Mouse (Mus musculus) heart, embryonic 12.5 days (tissue): ENCODE measurements around the gene Grm4. TPM values are rescaled to one million over a fixed set of nuclear protein-coding genes. Genes with fewer than 3 reads are reported as not detected.

Source experiments
- ATAC-seq: fragments of 200-750 bp; cut with Nextera tagmentation; 2 replicates; pipeline ENCODE4 v1.8.0; 2017; ENCODE audit warnings: moderate TSS enrichment, moderate library complexity; ENCODE audit not compliant: insufficient number of reproducible peaks, low FRiP score
- H3K27ac ChIP-seq: fragments of 300-500 bp; sonication (generic); 2 replicates; pipeline ENCODE4 v1.5.1; 2016; ENCODE audit warnings: mild to moderate bottlenecking, moderate library complexity; ENCODE audit not compliant: poor library complexity, severe bottlenecking
- H3K27me3 ChIP-seq: fragments of 300-500 bp; sonication (generic); replicated peaks from 2 replicates; pipeline ENCODE4 v1.6.1; 2016; ENCODE audit warnings: mild to moderate bottlenecking, moderate library complexity
- H3K36me3 ChIP-seq: fragments of 300-500 bp; sonication (generic); 2 replicates; pipeline ENCODE4 v1.6.1; 2016; ENCODE audit warnings: mild to moderate bottlenecking, moderate library complexity
- H3K4me1 ChIP-seq: fragments of 300-500 bp; sonication (generic); replicated peaks from 2 replicates; pipeline ENCODE4 v1.6.1; 2016; ENCODE audit warnings: mild to moderate bottlenecking
- H3K4me2 ChIP-seq: fragments of 300-500 bp; sonication (generic); 2 replicates; pipeline ENCODE4 v1.6.1; 2016; ENCODE audit warnings: mild to moderate bottlenecking, moderate library complexity
- H3K4me3 ChIP-seq: fragments of 300-500 bp; sonication (generic); 2 replicates; pipeline ENCODE4 v1.5.1; 2016; ENCODE audit warnings: mild to moderate bottlenecking
- H3K9ac ChIP-seq: fragments of 300-500 bp; sonication (generic); 2 replicates; pipeline ENCODE4 v1.6.1; 2016; ENCODE audit warnings: mild to moderate bottlenecking, moderate library complexity
- H3K9me3 ChIP-seq: fragments of 300-500 bp; sonication (generic); replicated peaks from 2 replicates; pipeline ENCODE4 v1.6.1; 2016; ENCODE audit warnings: mild to moderate bottlenecking, moderate library complexity
- WGBS: fragments of 180-500 bp; shearing (Covaris S2); methylation state at CpG from one replicate; pipeline ENCODE4 v1.1.7; 2016; 5-methylcytosine and 5-hydroxymethylcytosine counted together
- polyA plus RNA-seq: library from polyadenylated mRNA; unstranded; fragments of >200 nt; fragmentation: Nextera tagmentation; extraction: Ambion mirVana; gene quantifications from 2 replicates; pipeline ENCODE4 v1.2.1, GENCODE M21; 2016

The Grm4 gene
- polyA plus RNA-seq, 1 experiment from 2014 or later = 0.10 TPM

DNA sequence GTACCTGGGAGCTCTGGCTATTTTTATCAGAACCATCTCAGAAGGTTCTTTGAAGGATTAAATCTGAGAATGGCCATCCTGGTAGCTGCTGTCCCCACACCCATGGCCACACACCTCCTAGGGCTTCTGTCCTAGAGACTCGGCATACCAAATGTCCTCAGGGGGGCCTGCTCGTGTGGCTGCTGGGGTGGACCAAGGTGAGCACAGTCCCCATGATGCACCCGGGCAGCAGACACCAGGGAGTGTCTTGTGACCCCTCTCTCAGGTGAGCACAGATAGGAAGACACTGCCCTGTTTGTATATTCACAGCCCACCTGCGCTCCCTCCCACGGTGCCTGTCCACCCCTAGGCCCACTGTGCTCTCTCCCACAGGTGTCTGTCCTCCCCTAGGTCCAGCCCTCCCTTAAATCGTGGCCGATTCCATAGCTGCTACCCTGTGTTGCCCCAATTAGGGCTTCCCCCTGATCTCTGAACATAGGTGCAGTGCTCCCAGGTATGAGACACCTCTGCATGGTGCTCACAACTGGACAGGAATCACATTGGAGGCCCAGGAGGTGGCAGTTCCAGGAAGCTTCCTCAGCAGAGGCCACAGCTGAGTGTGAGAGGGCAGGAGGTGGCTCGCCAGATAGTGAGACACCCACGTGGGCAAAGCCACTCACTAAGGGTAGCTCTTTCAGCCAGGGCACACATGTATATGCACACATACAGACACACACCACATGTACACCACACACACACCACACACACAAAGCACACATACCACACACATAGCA lies 66.0 kb downstream of the Grm4 start:
- H3K4me2 ChIP-seq = no peak overlapping the region
- H3K9ac ChIP-seq = no peak overlapping the region
- H3K4me3 ChIP-seq = no peak overlapping the region
- ATAC-seq = no peak
- no peak overlapping the region for H3K27ac ChIP-seq
- H3K4me1 ChIP-seq = no peaks in the 10 kb centered on the region
- peaks cover 45% of the 10 kb centered on the region for H3K27me3 ChIP-seq
- WGBS = 76% methylated on average over 9 of the region's 9 CpGs
- H3K36me3 ChIP-seq = no peaks in the 10 kb centered on the region
- no peaks in the 10 kb centered on the region for H3K9me3 ChIP-seq

GRCm38 (mm10) chr17:27454396-27454795 lies 66.8 kb downstream of the Grm4 start:
- no peak overlapping the region for H3K9ac ChIP-seq
- 85% methylated on average over 11 of the region's 11 CpGs for WGBS
- H3K9me3 ChIP-seq = no peaks in the 10 kb centered on the region
- H3K4me3 ChIP-seq = no peak overlapping the region
- no peak for ATAC-seq
- no peaks in the 10 kb centered on the region for H3K4me1 ChIP-seq
- no peak overlapping the region for H3K27ac ChIP-seq
- peaks cover 44% of the 10 kb centered on the region for H3K27me3 ChIP-seq
- H3K36me3 ChIP-seq = no peaks in the 10 kb centered on the region
- no peak overlapping the region for H3K4me2 ChIP-seq

DNA sequence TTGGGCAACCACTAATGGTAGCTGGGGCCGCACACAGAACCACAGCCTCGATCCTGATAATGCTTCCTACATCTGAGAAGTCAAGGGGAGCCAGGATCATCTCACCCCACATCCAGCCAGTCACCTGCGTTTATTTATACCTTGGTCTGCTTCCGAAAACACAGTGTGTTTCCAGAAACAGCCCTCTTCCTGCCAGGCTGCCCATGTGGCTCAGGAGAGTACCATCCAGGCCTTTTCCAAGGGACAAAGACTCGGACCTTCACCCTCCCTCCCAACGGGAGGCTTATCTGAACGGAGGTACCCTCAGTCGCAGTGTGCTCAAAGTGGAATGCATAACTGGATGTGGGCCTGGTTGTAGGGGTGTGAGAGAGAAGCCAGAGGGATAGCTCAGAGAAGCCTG lies 68.2 kb downstream of the Grm4 start:
- Histone ChIP-seq H3K9ac (no peak overlapping the region), H3K36me3 (no peaks in the 10 kb centered on the region), H3K9me3 (no peaks in the 10 kb centered on the region), H3K27ac (no peak overlapping the region), H3K4me3 (no peak overlapping the region), H3K27me3 (peaks cover 45% of the 10 kb centered on the region), H3K4me1 (no peaks in the 10 kb centered on the region), H3K4me2 (no peak overlapping the region)
- WGBS = 62% methylated on average over 8 of the region's 8 CpGs
- ATAC-seq = no peak

DNA sequence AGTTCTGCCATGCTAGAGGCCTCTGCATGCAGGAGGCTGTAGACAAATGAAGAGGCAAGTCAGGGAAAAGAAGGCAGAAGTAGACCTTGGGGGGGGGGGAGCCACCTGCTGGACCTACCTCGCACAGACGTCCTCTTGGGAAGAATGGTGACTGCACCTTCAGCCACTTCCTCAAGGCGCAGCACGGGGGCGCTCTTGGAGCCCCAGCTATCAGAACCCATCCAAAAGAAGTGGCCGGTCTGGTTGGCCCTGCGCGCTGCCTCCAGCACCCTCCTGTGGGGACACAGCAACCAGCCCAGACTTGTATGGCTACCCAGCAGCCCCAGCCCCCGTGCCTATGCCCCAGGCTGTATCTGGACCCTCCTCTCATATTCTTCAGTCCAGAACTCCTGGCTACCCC lies 69.4 kb downstream of the Grm4 start:
- no peak overlapping the region for H3K9ac ChIP-seq
- no peak for ATAC-seq
- H3K4me3 ChIP-seq = no peak overlapping the region
- H3K9me3 ChIP-seq = no peaks in the 10 kb centered on the region
- no peaks in the 10 kb centered on the region for H3K36me3 ChIP-seq
- H3K4me1 ChIP-seq = no peaks in the 10 kb centered on the region
- no peak overlapping the region for H3K4me2 ChIP-seq
- WGBS = 18% methylated on average over 9 of the region's 9 CpGs
- H3K27me3 ChIP-seq = peaks cover 51% of the 10 kb centered on the region
- no peak overlapping the region for H3K27ac ChIP-seq

DNA sequence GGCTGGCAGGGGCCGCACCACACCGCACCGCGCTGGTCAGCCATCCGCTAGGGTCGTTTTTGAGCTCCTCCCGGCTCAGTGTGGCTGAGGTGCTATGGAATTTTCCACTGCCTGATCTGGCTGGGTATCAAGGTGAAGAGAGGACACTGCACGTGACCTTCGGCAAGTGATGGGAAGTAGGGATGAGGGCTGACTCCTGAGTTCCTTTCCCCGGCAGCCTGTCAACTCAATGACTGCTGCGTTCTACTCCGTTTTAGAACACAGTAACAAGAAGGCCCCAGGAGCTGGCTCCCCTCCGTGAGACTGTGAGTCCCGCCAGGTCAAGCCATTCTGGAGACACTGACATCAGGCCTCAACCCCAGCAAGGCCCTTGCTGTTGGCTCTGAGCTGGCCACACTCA lies 70.0 kb downstream of the Grm4 start:
- no peak overlapping the region for H3K4me3 ChIP-seq
- H3K9me3 ChIP-seq = no peaks in the 10 kb centered on the region
- H3K4me2 ChIP-seq = no peak overlapping the region
- H3K9ac ChIP-seq = no peak overlapping the region
- no peak for ATAC-seq
- H3K36me3 ChIP-seq = no peaks in the 10 kb centered on the region
- peaks cover 54% of the 10 kb centered on the region for H3K27me3 ChIP-seq
- H3K27ac ChIP-seq = no peak overlapping the region
- 73% methylated on average over 14 of the region's 14 CpGs for WGBS
- H3K4me1 ChIP-seq = no peaks in the 10 kb centered on the region

DNA sequence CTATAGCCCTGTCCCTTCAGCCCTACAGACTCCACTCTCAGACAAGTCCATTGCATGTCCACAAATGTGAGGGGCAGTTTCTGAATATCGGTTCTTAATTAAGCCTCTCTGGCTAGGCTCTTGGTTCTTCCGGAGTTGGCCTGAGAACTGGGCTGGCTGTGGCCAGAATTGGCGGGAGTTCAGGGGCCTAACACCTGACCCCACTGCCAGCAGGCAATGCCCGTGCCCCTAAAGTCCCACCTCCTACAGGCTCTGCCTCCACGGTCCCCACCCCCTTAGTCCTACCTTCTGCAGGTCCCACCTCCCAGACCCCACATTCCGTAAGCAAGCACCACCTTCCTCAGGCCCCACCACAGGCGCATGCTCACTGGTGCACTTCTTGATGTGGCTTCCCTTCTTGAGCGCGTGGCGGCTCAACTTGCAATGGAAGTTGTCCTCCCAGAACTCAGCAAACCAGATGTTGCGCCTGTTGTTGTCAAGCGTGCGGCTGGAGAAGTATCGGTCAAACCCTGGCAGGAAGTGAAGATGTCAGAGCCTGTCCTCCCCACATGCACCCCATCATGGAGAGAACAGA lies 71.4 kb downstream of the Grm4 start:
- peaks cover 55% of the 10 kb centered on the region for H3K27me3 ChIP-seq
- H3K4me1 ChIP-seq = peaks cover 7% of the 10 kb centered on the region
- no peak for ATAC-seq
- no peaks in the 10 kb centered on the region for H3K9me3 ChIP-seq
- H3K27ac ChIP-seq = no peak overlapping the region
- no peak overlapping the region for H3K9ac ChIP-seq
- 80% methylated on average over 14 of the region's 14 CpGs for WGBS
- H3K36me3 ChIP-seq = no peaks in the 10 kb centered on the region
- H3K4me2 ChIP-seq = no peak overlapping the region
- no peak overlapping the region for H3K4me3 ChIP-seq

DNA sequence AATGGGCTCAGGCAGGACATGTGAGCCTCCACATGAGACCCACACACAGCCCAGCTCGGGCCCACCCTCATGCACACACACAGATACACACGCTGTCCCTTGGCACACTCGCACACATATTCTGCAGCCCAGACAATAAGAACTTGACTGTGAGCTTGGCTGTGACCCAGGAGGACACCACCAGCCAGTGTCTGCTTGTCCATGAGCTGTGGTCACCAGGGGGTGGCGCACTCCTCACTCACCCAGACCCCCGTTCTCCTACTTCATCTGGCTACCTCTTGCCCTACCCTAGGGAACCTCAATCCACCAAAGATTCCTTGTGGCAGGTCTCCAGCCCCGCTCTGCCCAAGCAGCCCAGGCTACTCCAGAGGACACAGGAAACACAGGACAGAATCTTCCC lies 72.5 kb downstream of the Grm4 start:
- Histone ChIP-seq H3K9ac (no peak overlapping the region), H3K9me3 (no peaks in the 10 kb centered on the region), H3K4me3 (no peak overlapping the region), H3K36me3 (no peaks in the 10 kb centered on the region), H3K27ac (no peak overlapping the region), H3K27me3 (peaks cover 55% of the 10 kb centered on the region), H3K4me2 (no peak overlapping the region), H3K4me1 (peaks cover 7% of the 10 kb centered on the region)
- WGBS = 63% methylated on average over 6 of the region's 6 CpGs
- no peak for ATAC-seq

DNA sequence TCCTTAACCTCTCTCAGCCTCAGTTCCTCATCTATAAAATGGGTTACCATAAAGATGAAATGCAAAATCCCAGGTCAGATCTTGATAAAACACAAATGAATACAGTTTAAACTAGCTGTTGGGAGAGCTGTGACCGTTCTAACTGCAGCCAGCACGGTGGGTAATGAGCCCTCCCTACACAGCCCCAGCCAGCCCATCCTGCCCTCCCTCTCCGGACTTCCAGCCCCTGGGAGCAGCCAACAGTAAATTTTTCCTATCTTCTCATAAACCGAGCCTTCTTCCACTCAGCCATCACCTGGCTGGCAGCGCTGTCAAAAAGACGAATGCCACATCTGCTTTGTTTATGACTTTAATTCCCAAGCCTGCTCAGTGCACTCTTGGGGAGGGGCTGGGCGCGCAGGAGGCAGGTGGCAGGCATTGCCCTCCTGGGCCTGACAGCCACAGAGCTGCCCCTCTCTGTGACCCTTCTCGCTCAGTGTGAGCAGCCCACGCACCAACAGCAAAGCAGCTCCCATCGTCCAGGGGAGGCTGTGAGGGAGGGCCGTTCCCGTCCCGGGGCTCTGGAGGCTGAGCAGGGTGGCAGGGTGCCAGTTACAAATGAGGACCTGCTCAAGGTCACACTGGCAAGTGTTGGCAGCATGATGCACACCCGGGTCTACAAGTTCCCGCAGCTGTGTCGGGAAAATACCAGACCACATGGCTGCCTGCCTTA lies 75.7 kb downstream of the Grm4 start:
- Histone ChIP-seq H3K27ac (no peak overlapping the region), H3K9me3 (no peaks in the 10 kb centered on the region), H3K36me3 (no peaks in the 10 kb centered on the region), H3K4me3 (no peak overlapping the region), H3K4me2 (no peak overlapping the region), H3K4me1 (peaks cover 20% of the 10 kb centered on the region), H3K27me3 (peaks cover 48% of the 10 kb centered on the region; the same call in 1 of the 2 replicates), H3K9ac (no peak overlapping the region)
- no peak for ATAC-seq
- WGBS = 50% methylated on average over 17 of the region's 17 CpGs

GRCm38 (mm10) chr17:27442538-27443113 lies 78.6 kb downstream of the Grm4 start:
- no peaks in the 10 kb centered on the region for H3K9me3 ChIP-seq
- H3K4me1 ChIP-seq = peaks cover 20% of the 10 kb centered on the region
- no peaks in the 10 kb centered on the region for H3K36me3 ChIP-seq
- WGBS = 39% methylated on average over 13 of the region's 13 CpGs
- no peak overlapping the region for H3K27ac ChIP-seq
- H3K9ac ChIP-seq = no peak overlapping the region
- peaks cover 36% of the 10 kb centered on the region; the same call in 1 of the 2 replicates for H3K27me3 ChIP-seq
- no peak overlapping the region for H3K4me3 ChIP-seq
- no peak for ATAC-seq
- no peak overlapping the region for H3K4me2 ChIP-seq

- no peak overlapping the region for H3K9ac ChIP-seq
- H3K27me3 ChIP-seq = peaks cover 41% of the 10 kb centered on the region; the same call in 1 of the 2 replicates
- H3K9me3 ChIP-seq = no peaks in the 10 kb centered on the region
- no peak for ATAC-seq
- no peak overlapping the region for H3K4me2 ChIP-seq
- H3K4me1 ChIP-seq = peaks cover 20% of the 10 kb centered on the region
- 31% methylated on average over 7 of the region's 7 CpGs for WGBS
- H3K27ac ChIP-seq = no peak overlapping the region
- no peaks in the 10 kb centered on the region for H3K36me3 ChIP-seq
- no peak overlapping the region for H3K4me3 ChIP-seq
Observed at GRCm38 (mm10) chr17:27441778-27442177, 79.4 kb downstream of the Grm4 start.

DNA sequence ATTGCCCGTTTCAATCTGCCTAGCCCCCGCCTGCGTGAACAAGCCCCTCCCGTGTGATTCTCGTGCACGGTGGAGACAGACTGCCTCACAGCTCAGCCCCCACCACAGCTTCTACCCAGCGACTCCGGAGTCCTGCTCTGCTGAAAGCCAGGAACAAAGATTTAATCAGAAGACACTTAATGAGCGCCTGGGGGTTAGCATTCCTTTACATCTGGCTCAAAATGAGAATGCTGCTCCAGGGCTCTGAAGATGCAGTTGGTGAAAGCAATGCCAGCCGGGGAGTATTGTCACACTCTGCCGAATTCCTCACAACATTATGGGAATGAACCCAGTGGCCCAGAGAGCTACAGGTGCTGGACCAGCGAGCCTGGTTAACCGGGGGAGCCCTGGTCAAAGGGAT lies 85.4 kb downstream of the Grm4 start:
- H3K36me3 ChIP-seq = no peaks in the 10 kb centered on the region
- H3K9ac ChIP-seq = no peak overlapping the region
- 0 out of 2 replicates have a peak, but pooled peaks cover 6% of the 10 kb centered on the region for H3K4me1 ChIP-seq
- no peak overlapping the region for H3K27ac ChIP-seq
- peaks cover 41% of the 10 kb centered on the region for H3K27me3 ChIP-seq
- WGBS = 34% methylated on average over 13 of the region's 13 CpGs
- H3K9me3 ChIP-seq = no peaks in the 10 kb centered on the region
- H3K4me2 ChIP-seq = no peak overlapping the region
- no peak overlapping the region for H3K4me3 ChIP-seq
- no peak for ATAC-seq
